Mouse (Mus musculus) stomach, embryonic 14.5 days (tissue): ENCODE measurements around the gene Gm20822. TPM values are rescaled to one million over a fixed set of nuclear protein-coding genes. Genes with fewer than 3 reads are reported as not detected.
"Not testable (repeated sequence)": the region's sequence is repeated elsewhere in the genome, so short reads cannot be mapped to it uniquely, and the experiment has no call there.

ENCODE experiments used
- ATAC-seq: fragments of 200-750 bp; cut with Nextera tagmentation; 2 replicates; pipeline ENCODE4 v1.8.0; 2017; ENCODE audit warnings: low read depth, moderate TSS enrichment; ENCODE audit not compliant: insufficient number of reproducible peaks, insufficient read depth, low FRiP score
- H3K27ac ChIP-seq: fragments of 300-500 bp; sonication (generic); 2 replicates; pipeline ENCODE4 v1.5.1; 2014; ENCODE audit warnings: mild to moderate bottlenecking, low read length, moderate library complexity, mixed read lengths
- H3K27me3 ChIP-seq: fragments of 300-500 bp; sonication (generic); 2 replicates; pipeline ENCODE4 v1.6.1; 2014; ENCODE audit warnings: low read length, control low read depth, mixed read lengths; ENCODE audit not compliant: control insufficient read depth, insufficient read depth
- H3K36me3 ChIP-seq: fragments of 300-500 bp; sonication (generic); 2 replicates; pipeline ENCODE4 v1.6.1; 2014; ENCODE audit warnings: mild to moderate bottlenecking, control low read depth, low read length, moderate library complexity, mixed read lengths; ENCODE audit not compliant: control insufficient read depth, insufficient read depth
- H3K4me1 ChIP-seq: fragments of 300-500 bp; sonication (generic); 2 replicates; pipeline ENCODE4 v1.6.1; 2014; ENCODE audit warnings: low read length, control low read depth, mixed read lengths; ENCODE audit not compliant: control insufficient read depth, insufficient read depth
- H3K4me2 ChIP-seq: fragments of 300-500 bp; sonication (generic); replicated peaks from 2 replicates; pipeline ENCODE4 v1.6.1; 2014; ENCODE audit warnings: low read depth, low read length, control low read depth
- H3K4me3 ChIP-seq: fragments of 300-500 bp; sonication (generic); 2 replicates; pipeline ENCODE4 v1.5.1; 2014; ENCODE audit warnings: low read depth, low read length, control low read depth
- H3K9ac ChIP-seq: fragments of 300-500 bp; sonication (generic); replicated peaks from 2 replicates; pipeline ENCODE4 v1.6.1; 2014; ENCODE audit warnings: low read depth, mild to moderate bottlenecking, control low read depth, low read length, moderate library complexity, mixed read lengths
- H3K9me3 ChIP-seq: fragments of 300-500 bp; sonication (generic); 2 replicates; pipeline ENCODE4 v1.6.1; 2016; ENCODE audit warnings: low read depth, low read length, control low read depth; ENCODE audit not compliant: control insufficient read depth
- WGBS: fragments of 180-500 bp; shearing (Covaris S2); extraction: QIAGEN DNeasy Blood & Tissue Kit; methylation state at CpG from one replicate; pipeline ENCODE4 v1.1.7; 2014; 5-methylcytosine and 5-hydroxymethylcytosine counted together
- polyA plus RNA-seq: library from polyadenylated mRNA; unstranded; fragments of >200 nt; fragmentation: Nextera tagmentation; extraction: Ambion mirVana; gene quantifications from 2 replicates; pipeline ENCODE4 v1.2.1, GENCODE M21; 2014

Gm20822 gene
- polyA plus RNA-seq = not detected in 2 replicates

GRCm38 (mm10) chrY:15884671-15885070 is at the start of gene Gm20822:
Gm20822 (minus strand) TSS chrY:15884771.
- ATAC-seq, H3K4me3 ChIP-seq, H3K4me1 ChIP-seq, H3K27ac ChIP-seq, H3K27me3 ChIP-seq, H3K4me2 ChIP-seq, H3K36me3 ChIP-seq, H3K9ac ChIP-seq, H3K9me3 ChIP-seq: not testable (repeated sequence)
- no CpG with 5 or more reads among the region's 3 CpGs for WGBS
